Mouse (Mus musculus) layer of hippocampus, postnatal 36 days (tissue): ENCODE results near the gene BC005624. TPM values are rescaled to one million over a fixed set of nuclear protein-coding genes. Genes with fewer than 3 reads are reported as not detected.
A peak's percentile ranks its signal among the peaks of the same experiment; 100 is the strongest.

Experiments used
- DNase-seq, 2 experiments: peaks; one replicate each; pipeline ENCODE4 v3.0.0; 2022
- total RNA-seq, 2 experiments: library from RNA; stranded (reverse); gene quantifications; 2 replicates each; pipeline ENCODE4 v1.2.3; 2021

BC005624 gene
- 10 to 100 TPM; 63.9 to 64.3 TPM for total RNA-seq

GRCm38 (mm10) chr2:30981790-30982513 is at the start of gene BC005624, which contains the start of gene Usp20:
BC005624 (minus strand) TSS chr2:30982201.
Usp20 (plus strand) TSS chr2:30982279.
- DNase-seq = peak; percentile 100

GRCm38 (mm10) chr2:31026642-31027041 is 44.6 kb upstream of the BC005624 start:
- DNase-seq = no peak

- DNase-seq = no peak
Measured at GRCm38 (mm10) chr2:31025458-31025857, 43.5 kb upstream of the BC005624 start.

GRCm38 (mm10) chr2:31024618-31025370 is 42.8 kb upstream of the BC005624 start:
- DNase-seq = peak; percentile 36 to 48

GRCm38 (mm10) chr2:31023940-31024339 is 41.9 kb upstream of the BC005624 start:
- DNase-seq = no peak

- no peak for DNase-seq
Measured at GRCm38 (mm10) chr2:31020202-31020601, 38.2 kb upstream of the BC005624 start.

GRCm38 (mm10) chr2:31019011-31019410 is 37.0 kb upstream of the BC005624 start:
- DNase-seq = no peak

- DNase-seq = no peak
Measured at GRCm38 (mm10) chr2:31018519-31018918, 36.5 kb upstream of the BC005624 start.

GRCm38 (mm10) chr2:31017625-31018317 is 35.8 kb upstream of the BC005624 start:
- DNase-seq = no peak

- DNase-seq = no peak
Measured at GRCm38 (mm10) chr2:31013371-31014120, 31.5 kb upstream of the BC005624 start.

- DNase-seq = no peak
Measured at GRCm38 (mm10) chr2:31007208-31007607, 25.2 kb upstream of the BC005624 start.

GRCm38 (mm10) chr2:31006434-31006833 is 24.4 kb upstream of the BC005624 start:
- no peak for DNase-seq

GRCm38 (mm10) chr2:31005453-31005852 is 23.5 kb upstream of the BC005624 start:
- no peak for DNase-seq

- no peak for DNase-seq
Measured at GRCm38 (mm10) chr2:31002857-31003256, 20.9 kb upstream of the BC005624 start.

- DNase-seq = no peak
Measured at GRCm38 (mm10) chr2:30998443-30999260, 16.7 kb upstream of the BC005624 start.

- DNase-seq = no peak
Measured at GRCm38 (mm10) chr2:30995432-30995996, 13.5 kb upstream of the BC005624 start.

- DNase-seq = no peak
Measured at GRCm38 (mm10) chr2:30994853-30995252, 12.9 kb upstream of the BC005624 start.

- no peak for DNase-seq
Measured at GRCm38 (mm10) chr2:30990221-30990620, 8.2 kb upstream of the BC005624 start.

- DNase-seq = no peak
Measured at GRCm38 (mm10) chr2:30985111-30986020, 3.4 kb upstream of the BC005624 start.

- no peak for DNase-seq
Measured at GRCm38 (mm10) chr2:30983024-30983423, 1.0 kb upstream of the BC005624 start.
